Mouse (Mus musculus) brown adipose tissue, adult 24 weeks (tissue): ENCODE measurements around the gene Nlk. TPM values are rescaled to one million over a fixed set of nuclear protein-coding genes. Genes with fewer than 3 reads are reported as not detected.
"Not testable (repeated sequence)": the region's sequence is repeated elsewhere in the genome, so short reads cannot be mapped to it uniquely, and the experiment has no call there.

Experiments
- H3K27ac ChIP-seq: fragments of 200-500 bp; replicated peaks from 2 replicates; pipeline ENCODE4 v1.5.1; 2012; ENCODE audit warnings: low read depth, mild to moderate bottlenecking, low read length
- H3K4me1 ChIP-seq: fragments of 200-500 bp; 2 replicates; pipeline ENCODE4 v1.6.1; 2012; ENCODE audit warnings: low read length, mixed read lengths; ENCODE audit not compliant: control insufficient read depth, insufficient read depth, insufficient read length
- H3K4me3 ChIP-seq: fragments of 200-500 bp; 2 replicates; pipeline ENCODE4 v1.5.1; 2012; ENCODE audit warnings: low read depth, mild to moderate bottlenecking, low read length, moderate library complexity; ENCODE audit not compliant: insufficient read depth
- polyA plus RNA-seq: library from polyadenylated mRNA; stranded (reverse); fragments of >200 nt; gene quantifications from 2 replicates; pipeline ENCODE4 v1.2.4, GENCODE M21; 2012; ENCODE audit not compliant: missing spikeins, insufficient read depth, insufficient read length

The Nlk gene
- polyA plus RNA-seq, 1 experiment, result 20.5 TPM

DNA sequence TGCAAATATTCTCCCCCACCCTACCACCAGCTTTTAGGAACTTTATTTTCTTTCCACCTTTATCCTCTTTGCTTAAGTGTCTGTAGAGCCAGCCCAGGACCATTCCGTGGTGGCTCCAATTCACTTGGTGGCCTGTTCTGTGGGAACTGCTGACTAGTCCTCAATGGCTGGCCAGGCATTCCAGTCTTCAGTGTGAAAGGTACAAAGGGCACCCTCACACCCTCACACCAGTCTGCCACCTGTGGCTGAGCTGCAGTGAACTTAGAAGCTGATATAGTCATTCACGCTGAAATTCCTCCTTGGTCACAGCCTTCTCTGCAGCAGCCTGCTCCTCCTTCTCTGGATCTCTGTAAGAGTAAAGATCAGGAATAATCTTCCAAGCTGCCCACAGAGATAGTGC, 11.5 kb upstream of the Nlk start:
- Histone ChIP-seq H3K27ac (no peak overlapping the region), H3K4me1 (peaks cover 9% of the 10 kb centered on the region; the same call in 1 of the 2 replicates), H3K4me3 (no peak overlapping the region)

DNA sequence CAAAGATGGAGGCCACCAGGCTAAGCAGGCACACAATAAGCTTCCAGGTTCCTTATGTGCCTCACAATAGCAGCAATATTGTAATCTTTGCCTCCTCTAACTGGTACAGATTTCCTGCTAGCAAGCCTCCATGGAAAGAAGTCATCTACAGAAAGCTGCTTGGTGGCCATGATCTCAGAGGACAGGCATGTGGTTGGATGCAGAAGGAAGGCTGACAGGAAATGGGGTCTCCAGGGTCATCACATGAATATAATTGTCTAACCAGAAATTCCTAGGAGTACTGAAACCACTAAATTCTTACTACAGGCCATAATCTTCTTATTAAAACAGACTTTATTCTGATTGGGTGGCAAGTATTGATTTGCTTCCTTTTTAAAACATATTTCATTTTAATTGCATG, 8.9 kb upstream of the Nlk start:
- H3K4me3 ChIP-seq, result no peak overlapping the region
- H3K4me1 ChIP-seq, result peaks cover 9% of the 10 kb centered on the region; the same call in 1 of the 2 replicates
- H3K27ac ChIP-seq, result no peak overlapping the region

DNA sequence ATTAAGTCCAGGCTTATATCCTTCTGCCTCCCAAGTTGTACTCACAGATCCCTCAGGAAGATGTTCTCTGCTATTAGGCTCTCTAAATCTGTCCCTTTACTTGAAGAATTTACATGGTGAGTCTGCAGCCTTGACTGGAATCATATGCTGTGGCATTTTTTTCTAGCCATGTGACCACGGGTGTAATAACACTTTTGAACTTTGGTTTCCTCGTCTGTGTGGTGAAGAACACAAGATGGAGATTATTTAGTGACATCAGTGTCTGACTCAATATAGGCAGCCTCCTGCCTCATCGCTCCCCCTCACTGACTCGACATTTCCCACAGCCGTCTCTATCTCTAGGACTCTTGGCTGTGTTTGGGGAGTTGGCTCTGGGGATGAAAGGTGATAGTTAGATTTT, 5.9 kb upstream of the Nlk start:
- Histone ChIP-seq H3K27ac (no peak overlapping the region), H3K4me1 (peaks cover 9% of the 10 kb centered on the region; the same call in 1 of the 2 replicates), H3K4me3 (no peak overlapping the region)

DNA sequence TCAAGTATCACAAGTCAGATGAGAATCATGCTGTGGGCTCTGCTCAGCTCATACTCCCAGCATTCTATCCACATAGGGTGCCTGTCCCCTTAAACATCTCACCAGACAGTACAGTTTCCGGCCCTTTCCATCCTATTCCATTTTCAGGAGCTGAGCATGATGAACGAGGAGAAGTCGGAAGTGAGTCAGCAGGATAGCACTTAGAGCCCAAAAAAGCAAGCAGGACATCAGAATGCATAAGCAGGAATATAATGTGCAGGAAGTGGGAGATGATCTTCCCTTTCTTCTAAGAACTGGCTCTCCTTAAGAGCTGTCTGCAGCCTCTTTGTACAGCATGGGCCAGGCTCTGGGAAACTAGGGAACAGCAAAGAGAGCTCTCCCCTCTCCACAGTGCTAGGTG, 5.1 kb upstream of the Nlk start:
- no peak overlapping the region for H3K27ac ChIP-seq
- H3K4me3 ChIP-seq, result no peak overlapping the region
- H3K4me1 ChIP-seq, result peaks cover 4% of the 10 kb centered on the region; the same call in 1 of the 2 replicates

- Histone ChIP-seq H3K4me3 (peak overlapping the region; percentile 44), H3K4me1 (peaks cover 11% of the 10 kb centered on the region), H3K27ac (no peak overlapping the region)
These were observed 589 bp upstream of the Nlk start for GRCm38 (mm10) chr11:78697753-78698171.

DNA sequence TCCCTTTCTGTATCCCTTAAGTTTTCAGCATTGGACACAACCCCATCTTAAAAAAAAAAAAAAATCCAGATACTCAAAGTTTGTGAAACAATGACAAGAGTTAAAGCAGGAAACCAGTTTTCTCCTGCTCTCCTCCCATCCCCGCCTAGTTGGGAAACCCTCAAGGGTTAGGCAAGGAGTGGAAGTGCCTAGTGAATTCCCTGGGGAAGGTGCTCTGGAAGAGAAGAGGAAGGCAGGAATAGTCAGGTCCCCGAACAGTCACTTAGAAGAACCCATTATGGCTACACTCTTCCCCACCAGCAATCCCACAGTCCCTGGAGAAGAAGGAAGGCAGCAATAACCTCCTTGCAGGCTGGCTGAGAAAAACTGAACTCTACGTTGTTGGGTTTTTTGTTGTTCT, 2.9 kb downstream of the Nlk start:
- H3K4me3 ChIP-seq, result peak overlapping the region; percentile 34; the same call in 1 of the 2 replicates
- peaks cover 11% of the 10 kb centered on the region for H3K4me1 ChIP-seq
- H3K27ac ChIP-seq, result no peak overlapping the region; the same call in 1 of the 2 replicates

GRCm38 (mm10) chr11:78693307-78693706, 3.9 kb downstream of the Nlk start:
- peaks cover 11% of the 10 kb centered on the region for H3K4me1 ChIP-seq
- H3K27ac ChIP-seq, result no peak overlapping the region
- no peak overlapping the region for H3K4me3 ChIP-seq

DNA sequence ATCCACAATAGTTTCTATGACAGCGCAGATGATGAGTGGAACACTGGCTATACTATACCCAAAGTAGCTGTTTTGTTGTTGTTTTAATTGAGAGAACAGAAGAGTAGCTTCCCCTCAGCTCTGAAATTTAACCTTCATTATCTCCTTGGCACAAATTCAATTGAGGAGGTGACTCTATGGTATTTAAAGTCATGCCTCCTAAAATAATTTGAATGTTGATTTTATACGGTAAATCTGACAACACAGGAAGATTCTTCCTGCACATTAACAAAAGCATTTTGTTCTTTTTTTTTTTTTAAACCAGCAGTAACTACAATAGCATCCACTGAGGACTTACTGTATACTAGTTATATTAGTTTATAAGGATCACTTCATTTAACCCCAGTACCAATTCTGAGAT, 6.0 kb downstream of the Nlk start:
- Histone ChIP-seq H3K4me3 (no peak overlapping the region), H3K27ac (no peak overlapping the region), H3K4me1 (peaks cover 11% of the 10 kb centered on the region)

GRCm38 (mm10) chr11:78690547-78690946, 6.6 kb downstream of the Nlk start:
- Histone ChIP-seq H3K4me3 (no peak overlapping the region), H3K27ac (no peak overlapping the region), H3K4me1 (peaks cover 7% of the 10 kb centered on the region)

GRCm38 (mm10) chr11:78681058-78681457, 16.1 kb downstream of the Nlk start:
- Histone ChIP-seq H3K4me1 (no peaks in the 10 kb centered on the region), H3K4me3 (no peak overlapping the region), H3K27ac (no peak overlapping the region)

DNA sequence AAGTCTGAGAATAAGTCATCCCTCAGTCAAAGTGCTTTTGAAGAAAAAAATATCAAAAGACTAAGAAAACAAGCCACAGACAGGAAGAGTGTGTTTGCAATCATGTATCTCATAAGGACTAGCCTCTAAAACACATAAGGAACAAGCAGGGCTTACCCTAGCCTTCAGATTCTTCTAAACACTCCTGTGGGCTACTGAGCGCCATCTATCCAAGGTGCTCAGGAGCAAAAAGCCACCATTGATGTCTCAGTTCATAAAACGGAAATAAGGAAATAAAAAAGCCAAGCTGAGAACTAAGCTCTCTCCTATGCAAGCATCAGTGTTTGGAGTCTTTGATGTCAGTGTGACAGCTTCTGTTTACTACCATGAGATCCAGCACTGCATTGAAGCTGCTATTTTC, 18.4 kb downstream of the Nlk start:
- no peaks in the 10 kb centered on the region for H3K4me1 ChIP-seq
- no peak overlapping the region for H3K27ac ChIP-seq
- no peak overlapping the region for H3K4me3 ChIP-seq

DNA sequence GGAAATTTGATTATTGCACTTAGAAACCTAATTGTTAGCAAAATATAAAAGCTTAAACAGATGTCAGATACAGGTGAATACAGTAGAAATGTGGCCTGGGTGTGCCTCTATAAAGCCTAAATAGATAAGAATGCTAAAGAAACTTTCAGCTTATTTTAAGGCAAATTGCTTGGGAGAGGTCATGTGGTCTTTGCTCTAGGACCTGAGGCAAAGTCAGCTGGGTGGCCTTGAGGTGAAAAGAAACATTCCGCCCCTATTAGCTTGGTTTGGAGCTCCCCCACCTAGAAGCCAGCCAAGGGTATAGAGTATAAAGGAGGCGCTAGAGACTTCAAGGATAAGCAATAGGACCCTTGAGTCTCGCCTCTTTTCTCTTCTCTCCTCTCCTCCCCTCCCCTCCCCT, 28.5 kb downstream of the Nlk start:
- Histone ChIP-seq H3K4me1 (0 out of 2 replicates have a peak, but pooled peaks cover 2% of the 10 kb centered on the region), H3K27ac (no peak overlapping the region), H3K4me3 (no peak overlapping the region)

- Histone ChIP-seq H3K4me1 (peaks cover 2% of the 10 kb centered on the region; the same call in 1 of the 2 replicates), H3K27ac (no peak overlapping the region), H3K4me3 (no peak overlapping the region)
These were observed 32.3 kb downstream of the Nlk start for GRCm38 (mm10) chr11:78664853-78665252.

DNA sequence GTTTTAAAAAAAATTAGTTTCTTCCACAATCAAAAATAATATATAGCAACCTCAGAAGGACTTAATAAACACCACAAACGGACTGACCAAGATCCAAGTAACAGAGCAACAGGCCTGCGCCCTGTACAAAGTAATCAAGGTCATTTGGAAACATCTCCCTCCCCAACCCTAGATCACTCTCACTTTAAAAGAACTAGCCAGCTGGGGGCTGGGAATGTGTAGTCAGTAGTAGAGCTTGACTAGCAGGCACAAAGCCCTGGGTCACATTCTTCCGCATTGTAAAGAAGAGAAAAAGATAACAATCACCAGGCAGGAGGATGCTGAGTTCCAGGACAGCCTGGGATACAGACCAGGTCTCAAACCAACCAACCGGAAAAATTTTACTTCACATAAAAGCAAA, 33.3 kb downstream of the Nlk start:
- H3K4me3 ChIP-seq, result no peak overlapping the region
- peaks cover 2% of the 10 kb centered on the region; the same call in 1 of the 2 replicates for H3K4me1 ChIP-seq
- H3K27ac ChIP-seq, result no peak overlapping the region

GRCm38 (mm10) chr11:78649143-78649542, 48.0 kb downstream of the Nlk start:
- Histone ChIP-seq H3K27ac (no peak overlapping the region), H3K4me1 (no peaks in the 10 kb centered on the region), H3K4me3 (no peak overlapping the region)

- not testable (repeated sequence) for H3K4me3 ChIP-seq, H3K27ac ChIP-seq, H3K4me1 ChIP-seq
These were observed 48.8 kb downstream of the Nlk start for GRCm38 (mm10) chr11:78648405-78648804.

GRCm38 (mm10) chr11:78643746-78644145, 53.4 kb downstream of the Nlk start:
- H3K4me3 ChIP-seq, result no peak overlapping the region
- H3K4me1 ChIP-seq, result no peaks in the 10 kb centered on the region
- H3K27ac ChIP-seq, result no peak overlapping the region
